Mouse (Mus musculus): ENCODE results near the gene Art5. TPM values are rescaled to one million over a fixed set of nuclear protein-coding genes. Genes with fewer than 3 reads are reported as not detected.
"Not testable (repeated sequence)": the region's sequence is repeated elsewhere in the genome, so short reads cannot be mapped to it uniquely, and the experiment has no call there.

Art5 gene
- total RNA-seq, 2 experiments from 2014 or later: 28.7 to 33.6 TPM

GRCm38 (mm10) chr7:102082816-102083215 is 26.5 kb downstream of the Art5 start, which contains the start of gene Trpc2:
Trpc2 (plus strand) TSS chr7:102083116.
- DNase-seq (ENCODE audit: low spot score): no peak

GRCm38 (mm10) chr7:102081784-102082183 is 27.5 kb downstream of the Art5 start:
- peak; percentile 69 for DNase-seq (ENCODE audit: low spot score)

- no peak for DNase-seq (ENCODE audit: low spot score)
Observed at GRCm38 (mm10) chr7:102080311-102080710, 29.0 kb downstream of the Art5 start.

GRCm38 (mm10) chr7:102078517-102078916 is 30.8 kb downstream of the Art5 start:
- no peak for DNase-seq (ENCODE audit: low spot score)

- DNase-seq (ENCODE audit: low spot score): no peak
Observed at GRCm38 (mm10) chr7:102076714-102077296, 32.5 kb downstream of the Art5 start.

- no peak for DNase-seq (ENCODE audit: low spot score)
Observed at GRCm38 (mm10) chr7:102066363-102066762, 42.9 kb downstream of the Art5 start.

GRCm38 (mm10) chr7:102065046-102065891 is 44.0 kb downstream of the Art5 start, which contains the start of the genes Rnf121, Xndc1 and Xntrpc:
Rnf121 (minus strand) TSS chr7:102065469.
Xndc1 (plus strand) TSS chr7:102065511.
Xntrpc (plus strand) TSS chr7:102065713.
- DNase-seq (ENCODE audit: low spot score): peak; percentile 93

GRCm38 (mm10) chr7:102064655-102065045 is 44.6 kb downstream of the Art5 start:
- no peak for DNase-seq (ENCODE audit: low spot score)

GRCm38 (mm10) chr7:102063891-102064290 is 45.4 kb downstream of the Art5 start:
- no peak for DNase-seq (ENCODE audit: low spot score)

- DNase-seq (ENCODE audit: low spot score): no peak
Observed at GRCm38 (mm10) chr7:102062203-102062602, 47.1 kb downstream of the Art5 start.

- DNase-seq (ENCODE audit: low spot score): no peak
Observed at GRCm38 (mm10) chr7:102061353-102061752, 47.9 kb downstream of the Art5 start.

- not testable (repeated sequence) for DNase-seq (ENCODE audit: low spot score)
Observed at GRCm38 (mm10) chr7:102048524-102048923, 60.8 kb downstream of the Art5 start.

Other genes with a start within 250 kb of the Art5 start
- 10 to 100 TPM; 17.8 to 24.2 TPM for gene Anapc15, start 245.8 kb downstream of the Art5 start, total RNA-seq (2021)
- 1 to 10 TPM in 1 of 2 experiments, under 1 TPM in 1; 0.89 to 2.8 TPM for gene Folr1, start 238.7 kb downstream of the Art5 start, total RNA-seq (2021)
- gene Lamtor1, start 203.6 kb downstream of the Art5 start, total RNA-seq (2021): 100 to 1,000 TPM; 104 to 108 TPM
- gene Tomt, start 203.1 kb downstream of the Art5 start, total RNA-seq (2021): not detected
- gene Lrrc51, start 175.6 kb downstream of the Art5 start, total RNA-seq (2021): 1 to 10 TPM; 4.0 to 4.3 TPM
- gene Numa1, start 175.4 kb downstream of the Art5 start, total RNA-seq (2021): 10 to 100 TPM; 53.5 to 57.4 TPM
- 1 to 10 TPM; 1.5 to 2.3 TPM for gene Il18bp, start 90.8 kb downstream of the Art5 start, total RNA-seq (2021)
- 10 to 100 TPM; 20.6 to 27.5 TPM for gene Rnf121, start 44.0 kb downstream of the Art5 start, total RNA-seq (2021)
- 1 to 10 TPM; 2.9 to 4.1 TPM for gene Xndc1, start 44.0 kb downstream of the Art5 start, total RNA-seq (2021)
- under 1 TPM; 0.68 to 0.78 TPM for gene Xntrpc, start 43.8 kb downstream of the Art5 start, total RNA-seq (2021)
- gene Trpc2, start 26.4 kb downstream of the Art5 start, total RNA-seq (2021): under 1 TPM; 0.23 to 0.31 TPM
- gene Art1, start 7.7 kb downstream of the Art5 start, total RNA-seq (2021): 100 to 1,000 TPM; 558 to 637 TPM
- not detected for gene Chrna10, start 7.3 kb upstream of the Art5 start, total RNA-seq (2021)
- 10 to 100 TPM; 24.0 to 29.8 TPM for gene Nup98, start 100.7 kb upstream of the Art5 start, total RNA-seq (2021)
- 10 to 100 TPM; 25.0 to 26.6 TPM for gene Pgap2, start 100.7 kb upstream of the Art5 start, total RNA-seq (2021)
- gene Rhog, start 146.6 kb upstream of the Art5 start, total RNA-seq (2021): 10 to 100 TPM; 13.8 to 17.4 TPM
- 100 to 1,000 TPM; 169 to 172 TPM for gene Stim1, start 158.3 kb upstream of the Art5 start, total RNA-seq (2021)